Mouse (Mus musculus): ENCODE data around the gene Zfp112. TPM values are rescaled to one million over a fixed set of nuclear protein-coding genes. Genes with fewer than 3 reads are reported as not detected.
A peak's percentile ranks its signal among the peaks of the same experiment; 100 is the strongest.
"Not testable (repeated sequence)": the region's sequence is repeated elsewhere in the genome, so short reads cannot be mapped to it uniquely, and the experiment has no call there.

Zfp112 gene
- polyA plus RNA-seq (2015; fragmentation: Nextera tagmentation; extraction: Ambion mirVana) = 6.3 and 8.4 TPM in 2 replicates

DNA sequence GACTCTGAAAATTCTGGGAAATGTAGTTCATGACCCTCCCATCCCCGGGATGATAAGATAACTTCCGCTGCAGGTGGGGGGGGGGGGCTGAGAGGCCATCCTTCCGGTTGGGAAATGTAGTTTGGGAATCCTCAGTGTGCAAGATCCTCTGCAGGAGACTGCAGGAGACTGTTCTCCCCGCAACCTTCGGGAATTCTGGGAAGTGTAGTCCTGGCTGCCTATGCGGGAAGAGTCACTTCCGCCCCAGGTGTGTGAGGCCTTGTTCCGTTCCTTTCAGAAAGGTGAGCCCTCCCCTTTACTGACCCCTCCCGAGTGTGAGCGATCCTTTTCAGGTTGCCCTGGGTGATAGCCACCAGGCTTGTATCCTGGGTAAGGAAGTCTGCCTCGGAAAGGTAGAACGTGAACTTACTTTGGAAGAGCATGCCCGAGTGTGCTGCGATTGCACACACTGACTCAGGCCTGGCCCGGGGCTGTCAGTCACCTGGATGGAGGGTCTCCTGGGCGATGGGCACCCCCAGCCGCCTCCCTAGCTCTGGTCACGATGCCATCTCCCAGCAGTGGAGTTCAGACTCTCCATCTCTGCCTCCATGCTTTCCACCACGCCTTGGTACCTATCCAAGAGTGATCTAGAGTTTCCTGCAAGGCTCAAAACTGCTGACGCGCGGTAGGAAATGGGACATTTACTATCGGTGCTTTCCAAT lies at the start of gene Zfp112:
Zfp112 (plus strand) TSS at position 159 of the 701 bp plus-strand sequence.
- Histone ChIP-seq H3K9ac (replicated peaks; ENCODE audit: low read length) (peak within 1 kb of the TSS; percentile 80), H3K9me3 (ENCODE audit: low read length) (peaks cover 26% of the 10 kb centered on the region), H3K36me3 (ENCODE audit: insufficient read depth, low read length) (peaks cover 30% of the 10 kb centered on the region), H3K4me3 (ENCODE audit: low read length) (peak within 1 kb of the TSS; percentile 70), H3K4me2 (replicated peaks; ENCODE audit: low read depth, low read length) (peak within 1 kb of the TSS; percentile 86), H3K27ac (ENCODE audit: low read length) (peak within 1 kb of the TSS; percentile 91), H3K27me3 (ENCODE audit: insufficient read depth, low read length) (no peaks in the 10 kb centered on the region), H3K4me1 (ENCODE audit: insufficient read depth, low read length) (0 out of 2 replicates have a peak, but pooled peaks cover 5% of the 10 kb centered on the region)
- WGBS = 2% methylated on average over 23 of the region's 23 CpGs
- ATAC-seq (ENCODE audit: low FRiP score, low TSS enrichment) = peak; percentile 97

DNA sequence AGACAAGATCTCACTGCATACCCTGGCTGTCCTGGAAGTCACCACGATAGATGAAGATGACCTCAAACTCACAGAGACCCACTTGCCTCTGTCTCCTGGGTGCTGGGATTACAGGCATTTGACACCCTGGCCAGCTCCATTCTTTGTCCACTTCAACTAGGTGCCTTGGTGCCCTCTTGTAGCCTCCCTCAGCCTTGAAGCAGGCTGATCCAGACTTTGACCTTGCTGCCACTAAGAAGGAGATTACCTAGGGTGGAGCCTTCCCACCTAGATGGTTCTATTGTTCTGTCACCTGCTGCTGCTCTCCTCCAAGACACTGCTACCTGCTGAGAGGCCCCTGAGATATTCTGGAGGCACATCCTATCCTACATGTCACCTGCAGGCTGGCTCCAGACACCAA lies 37.7 kb upstream of the Zfp112 start:
- not testable (repeated sequence) for H3K27me3 ChIP-seq (ENCODE audit: insufficient read depth, low read length); H3K9me3 ChIP-seq (ENCODE audit: low read length); ATAC-seq (ENCODE audit: low FRiP score, low TSS enrichment); H3K36me3 ChIP-seq (ENCODE audit: insufficient read depth, low read length); H3K4me2 ChIP-seq (replicated peaks; ENCODE audit: low read depth, low read length); H3K4me3 ChIP-seq (ENCODE audit: low read length); H3K27ac ChIP-seq (ENCODE audit: low read length); H3K9ac ChIP-seq (replicated peaks; ENCODE audit: low read length); H3K4me1 ChIP-seq (ENCODE audit: insufficient read depth, low read length)
- 60% methylated on average over 1 of the region's 1 CpGs for WGBS

DNA sequence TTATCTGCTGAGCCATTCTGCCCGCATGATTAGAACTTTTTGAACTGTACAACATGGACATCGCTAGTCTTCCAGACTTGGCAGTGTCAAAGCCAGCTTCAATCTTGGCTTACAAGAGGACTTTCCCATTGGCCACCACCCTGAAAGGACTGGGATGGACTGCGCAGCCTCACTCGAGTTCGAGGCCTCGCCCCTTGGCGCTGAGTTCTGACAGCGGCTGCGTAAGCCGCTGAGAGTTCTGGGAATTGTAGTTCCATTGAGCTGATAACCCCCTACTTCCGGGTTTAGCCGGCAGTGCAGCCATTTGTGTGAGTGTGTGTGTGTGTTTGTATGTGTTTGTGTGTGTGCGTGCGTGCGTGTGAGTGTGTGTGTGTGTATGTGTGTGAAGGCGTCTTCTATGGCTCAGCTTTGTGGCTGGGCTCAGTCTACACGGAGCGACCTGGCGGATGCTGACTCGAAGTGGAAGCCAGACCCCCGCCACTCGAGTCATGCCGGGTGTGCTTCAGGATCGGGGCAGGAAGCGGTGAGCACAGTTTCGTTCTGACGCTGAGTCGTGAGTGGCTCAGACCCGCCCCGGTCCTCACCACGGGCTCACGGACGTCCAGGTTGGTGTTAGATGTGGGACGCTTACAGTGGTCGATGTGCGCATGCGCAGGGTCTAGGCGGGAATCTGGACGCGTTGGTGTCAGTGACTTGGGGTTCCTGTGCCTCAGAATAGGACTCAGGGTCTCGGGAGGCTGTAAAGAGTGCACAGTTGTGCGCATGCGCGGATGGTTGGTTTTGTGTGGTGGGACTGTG lies 30.3 kb upstream of the Zfp112 start, which contains the start of gene Zfp180:
Zfp180 (plus strand) TSS at position 291 of the 798 bp plus-strand sequence.
- WGBS = 15% methylated on average over 44 of the region's 44 CpGs
- Histone ChIP-seq H3K9ac (replicated peaks; ENCODE audit: low read length) (peak within 1 kb of the TSS; percentile 75), H3K27me3 (ENCODE audit: insufficient read depth, low read length) (no peaks in the 10 kb centered on the region), H3K36me3 (ENCODE audit: insufficient read depth, low read length) (peaks cover 17% of the 10 kb centered on the region; the same call in 1 of the 2 replicates), H3K4me3 (ENCODE audit: low read length) (peak within 1 kb of the TSS; percentile 58), H3K4me1 (ENCODE audit: insufficient read depth, low read length) (peaks cover 13% of the 10 kb centered on the region), H3K27ac (ENCODE audit: low read length) (peak within 1 kb of the TSS; percentile 70), H3K9me3 (ENCODE audit: low read length) (no peaks in the 10 kb centered on the region; the same call in 1 of the 2 replicates), H3K4me2 (replicated peaks; ENCODE audit: low read depth, low read length) (peak within 1 kb of the TSS; percentile 65)
- peak; percentile 97 for ATAC-seq (ENCODE audit: low FRiP score, low TSS enrichment)

DNA sequence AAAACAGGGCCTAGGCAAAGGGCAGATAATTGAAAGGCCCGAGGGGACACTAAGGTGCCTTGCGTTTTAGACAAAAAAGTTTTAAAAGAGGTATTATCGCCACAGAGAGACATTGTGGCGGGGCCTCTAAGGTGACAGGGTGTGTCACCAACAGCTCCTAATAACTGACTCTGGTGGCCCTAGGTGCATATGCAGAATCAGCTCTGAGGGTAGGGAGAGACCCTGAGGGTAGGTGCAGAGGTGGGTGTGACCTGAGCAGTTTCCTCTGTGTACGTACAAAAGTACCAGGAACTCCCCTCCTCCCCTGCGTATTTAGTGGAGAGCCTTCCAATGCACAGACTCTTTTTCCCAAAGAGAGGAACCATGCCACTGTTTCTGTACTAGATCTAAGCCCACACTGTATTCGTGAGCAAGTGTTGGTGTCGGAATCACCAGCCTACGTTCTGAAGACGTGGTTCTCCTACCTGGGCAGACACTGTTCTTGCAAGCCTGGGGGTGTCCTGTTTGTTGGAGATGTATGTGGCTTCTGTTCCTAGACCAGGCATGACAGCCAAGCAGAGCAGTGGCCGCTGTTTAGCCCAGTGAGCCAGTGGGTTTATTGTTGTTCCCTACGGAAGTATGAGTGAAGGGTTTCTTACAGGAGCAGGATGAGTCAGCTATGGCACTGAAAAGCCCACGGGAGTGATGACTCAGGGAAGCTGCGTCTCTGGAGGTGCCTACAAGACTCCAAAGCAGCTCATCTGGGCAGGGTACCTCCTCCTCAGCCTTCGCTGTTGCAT lies 29.5 kb upstream of the Zfp112 start:
- peak overlapping the region; percentile 75 for H3K9ac ChIP-seq (replicated peaks; ENCODE audit: low read length)
- H3K36me3 ChIP-seq (ENCODE audit: insufficient read depth, low read length) = peaks cover 26% of the 10 kb centered on the region
- peak overlapping the region; percentile 70 for H3K27ac ChIP-seq (ENCODE audit: low read length)
- H3K4me3 ChIP-seq (ENCODE audit: low read length) = peak overlapping the region; percentile 58
- H3K4me2 ChIP-seq (replicated peaks; ENCODE audit: low read depth, low read length) = peak overlapping the region; percentile 65
- ATAC-seq (ENCODE audit: low FRiP score, low TSS enrichment) = peak; percentile 28
- H3K9me3 ChIP-seq (ENCODE audit: low read length) = no peaks in the 10 kb centered on the region; the same call in 1 of the 2 replicates
- H3K4me1 ChIP-seq (ENCODE audit: insufficient read depth, low read length) = peaks cover 13% of the 10 kb centered on the region
- 39% methylated on average over 15 of the region's 15 CpGs for WGBS
- H3K27me3 ChIP-seq (ENCODE audit: insufficient read depth, low read length) = no peaks in the 10 kb centered on the region

DNA sequence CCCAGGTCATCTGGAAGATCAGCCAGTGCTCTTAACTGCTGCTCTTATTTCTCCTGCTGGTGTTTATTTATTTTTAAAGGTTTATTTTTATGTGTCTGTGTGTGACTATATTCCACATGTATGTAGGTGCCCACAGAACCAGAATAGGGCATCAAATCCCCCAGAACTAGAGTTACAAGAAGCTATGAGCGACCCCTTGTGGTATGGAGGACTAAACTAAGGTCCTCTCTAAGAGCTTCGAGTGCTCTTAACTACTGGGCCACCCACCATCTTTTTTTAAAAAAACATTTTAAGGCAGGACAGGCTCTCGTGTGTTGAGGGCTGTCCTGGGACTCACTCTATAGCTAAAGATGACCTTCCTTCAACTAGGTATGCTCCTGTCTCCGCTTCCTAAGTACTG lies 25.2 kb upstream of the Zfp112 start:
- 95% methylated on average over 4 of the region's 4 CpGs for WGBS
- Histone ChIP-seq H3K36me3 (ENCODE audit: insufficient read depth, low read length) (peaks cover 40% of the 10 kb centered on the region), H3K4me2 (replicated peaks; ENCODE audit: low read depth, low read length) (no peak overlapping the region), H3K4me3 (ENCODE audit: low read length) (no peak overlapping the region), H3K27ac (ENCODE audit: low read length) (no peak overlapping the region), H3K9me3 (ENCODE audit: low read length) (peaks cover 5% of the 10 kb centered on the region; the same call in 1 of the 2 replicates), H3K9ac (replicated peaks; ENCODE audit: low read length) (no peak overlapping the region), H3K27me3 (ENCODE audit: insufficient read depth, low read length) (no peaks in the 10 kb centered on the region), H3K4me1 (ENCODE audit: insufficient read depth, low read length) (peaks cover 13% of the 10 kb centered on the region)
- no peak for ATAC-seq (ENCODE audit: low FRiP score, low TSS enrichment)

DNA sequence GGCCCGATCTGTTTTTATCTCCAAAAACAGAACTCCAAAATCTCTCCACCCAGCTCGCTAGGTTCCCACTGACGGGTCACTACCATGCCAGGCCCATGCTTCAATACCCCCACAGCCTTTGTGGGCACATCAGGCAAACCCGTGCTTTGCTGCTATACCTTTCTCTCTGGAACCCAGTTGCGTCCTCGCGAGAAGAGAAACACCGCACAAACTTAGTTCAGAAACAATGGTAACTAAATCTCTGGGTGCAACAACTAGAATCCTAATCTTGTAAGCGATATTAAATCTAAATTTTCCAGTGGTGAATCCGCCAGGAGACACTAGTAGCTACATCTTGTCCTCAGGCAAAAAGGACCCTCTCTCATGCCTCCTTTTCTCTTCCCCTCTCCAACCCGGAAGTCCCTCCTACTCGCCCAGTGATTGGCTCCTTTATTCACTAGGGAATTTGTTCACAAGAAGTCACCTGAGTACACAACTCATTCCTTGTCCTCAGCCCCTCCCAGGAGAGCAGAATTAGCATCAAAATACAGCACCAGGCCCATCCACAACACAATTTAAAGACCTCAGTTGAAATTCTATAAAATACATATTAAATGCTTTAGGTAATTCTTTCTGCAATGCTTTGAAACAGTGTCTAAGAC lies 24.5 kb upstream of the Zfp112 start:
- H3K9ac ChIP-seq (replicated peaks; ENCODE audit: low read length) = no peak overlapping the region
- peaks cover 11% of the 10 kb centered on the region for H3K4me1 ChIP-seq (ENCODE audit: insufficient read depth, low read length)
- peaks cover 40% of the 10 kb centered on the region for H3K36me3 ChIP-seq (ENCODE audit: insufficient read depth, low read length)
- peaks cover 5% of the 10 kb centered on the region; the same call in 1 of the 2 replicates for H3K9me3 ChIP-seq (ENCODE audit: low read length)
- no peak overlapping the region for H3K4me2 ChIP-seq (replicated peaks; ENCODE audit: low read depth, low read length)
- no peak overlapping the region for H3K4me3 ChIP-seq (ENCODE audit: low read length)
- H3K27me3 ChIP-seq (ENCODE audit: insufficient read depth, low read length) = no peaks in the 10 kb centered on the region
- H3K27ac ChIP-seq (ENCODE audit: low read length) = no peak overlapping the region
- 96% methylated on average over 12 of the region's 12 CpGs for WGBS
- ATAC-seq (ENCODE audit: low FRiP score, low TSS enrichment) = no peak

DNA sequence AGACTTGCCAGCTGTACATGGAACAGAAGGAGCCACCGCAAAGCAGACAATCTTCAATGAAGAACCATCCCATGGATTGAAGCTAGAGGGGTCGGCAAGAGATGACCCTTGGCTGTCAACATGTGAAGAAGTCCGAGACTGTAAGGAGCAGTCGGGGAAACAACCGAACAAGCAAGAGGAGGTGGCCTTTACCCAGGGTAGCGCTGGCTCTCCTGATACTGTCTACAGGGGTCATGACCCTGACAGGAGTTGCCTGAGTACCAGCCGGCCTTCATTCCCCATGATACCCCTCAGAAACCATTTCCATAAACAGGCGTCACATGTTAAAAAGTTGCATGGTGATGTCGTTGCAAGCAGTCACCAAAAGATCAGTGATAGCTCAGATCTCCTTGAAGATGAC lies 7.7 kb upstream of the Zfp112 start:
- Histone ChIP-seq H3K4me1 (ENCODE audit: insufficient read depth, low read length) (no peaks in the 10 kb centered on the region), H3K9me3 (ENCODE audit: low read length) (peaks cover 99% of the 10 kb centered on the region), H3K36me3 (ENCODE audit: insufficient read depth, low read length) (peaks cover 100% of the 10 kb centered on the region), H3K27ac (ENCODE audit: low read length) (no peak overlapping the region), H3K4me3 (ENCODE audit: low read length) (no peak overlapping the region), H3K9ac (replicated peaks; ENCODE audit: low read length) (no peak overlapping the region), H3K4me2 (replicated peaks; ENCODE audit: low read depth, low read length) (no peak overlapping the region), H3K27me3 (ENCODE audit: insufficient read depth, low read length) (no peaks in the 10 kb centered on the region)
- no peak for ATAC-seq (ENCODE audit: low FRiP score, low TSS enrichment)
- 95% methylated on average over 9 of the region's 9 CpGs for WGBS

DNA sequence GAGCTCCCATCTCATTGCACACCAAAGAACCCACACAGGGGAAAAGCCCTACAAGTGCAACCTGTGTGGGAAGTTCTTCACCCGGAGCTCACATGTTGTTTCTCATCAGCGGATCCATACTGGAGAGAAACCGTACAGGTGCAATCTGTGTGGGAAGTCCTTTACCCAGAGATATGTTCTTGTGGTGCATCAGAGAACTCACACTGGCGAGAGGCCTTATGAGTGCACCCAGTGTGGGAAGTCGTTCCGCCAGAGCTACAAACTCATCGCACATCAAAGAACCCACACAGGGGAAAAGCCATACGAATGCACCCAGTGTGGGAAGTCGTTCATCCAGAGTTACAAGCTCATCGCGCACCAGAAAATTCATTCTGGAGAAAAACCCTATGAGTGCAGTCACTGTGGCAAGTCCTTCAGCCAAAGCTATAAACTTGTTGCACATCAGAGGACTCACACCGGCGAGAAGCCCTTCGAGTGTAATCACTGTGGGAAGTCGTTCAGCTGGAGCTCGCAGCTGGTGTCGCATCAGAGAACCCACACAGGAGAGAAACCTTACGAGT lies 6.9 kb upstream of the Zfp112 start:
- Histone ChIP-seq H3K36me3 (ENCODE audit: insufficient read depth, low read length) (peaks cover 97% of the 10 kb centered on the region), H3K9ac (replicated peaks; ENCODE audit: low read length) (no peak overlapping the region), H3K4me2 (replicated peaks; ENCODE audit: low read depth, low read length) (no peak overlapping the region), H3K4me1 (ENCODE audit: insufficient read depth, low read length) (no peaks in the 10 kb centered on the region), H3K27ac (ENCODE audit: low read length) (no peak overlapping the region), H3K4me3 (ENCODE audit: low read length) (no peak overlapping the region), H3K9me3 (ENCODE audit: low read length) (peaks cover 93% of the 10 kb centered on the region), H3K27me3 (ENCODE audit: insufficient read depth, low read length) (no peaks in the 10 kb centered on the region)
- no peak for ATAC-seq (ENCODE audit: low FRiP score, low TSS enrichment)
- WGBS = 96% methylated on average over 18 of the region's 18 CpGs

DNA sequence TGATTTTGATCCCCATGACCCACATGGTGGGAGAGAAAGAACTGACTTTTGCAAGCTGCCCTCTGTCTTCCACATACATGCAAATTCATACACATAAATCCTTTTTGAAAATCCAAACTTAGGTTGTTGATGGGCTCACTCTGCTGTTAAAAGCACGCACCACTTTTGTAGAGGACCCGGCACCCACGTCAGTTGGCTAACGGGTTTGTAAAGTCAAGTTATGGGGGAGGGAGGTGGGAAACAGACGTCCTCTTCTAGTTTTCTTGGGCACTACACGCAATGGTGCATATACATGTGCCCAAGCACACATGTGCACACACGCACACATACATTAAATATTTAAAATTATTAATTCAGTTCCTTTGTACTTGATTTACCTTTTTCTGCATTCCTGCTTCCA lies 1.3 kb upstream of the Zfp112 start:
- WGBS = 94% methylated on average over 7 of the region's 7 CpGs
- Histone ChIP-seq H3K36me3 (ENCODE audit: insufficient read depth, low read length) (peaks cover 44% of the 10 kb centered on the region), H3K4me2 (replicated peaks; ENCODE audit: low read depth, low read length) (no peak overlapping the region), H3K27ac (ENCODE audit: low read length) (no peak overlapping the region), H3K9ac (replicated peaks; ENCODE audit: low read length) (no peak overlapping the region), H3K27me3 (ENCODE audit: insufficient read depth, low read length) (no peaks in the 10 kb centered on the region), H3K4me3 (ENCODE audit: low read length) (no peak overlapping the region), H3K4me1 (ENCODE audit: insufficient read depth, low read length) (0 out of 2 replicates have a peak, but pooled peaks cover 5% of the 10 kb centered on the region), H3K9me3 (ENCODE audit: low read length) (peaks cover 41% of the 10 kb centered on the region)
- ATAC-seq (ENCODE audit: low FRiP score, low TSS enrichment) = no peak

Measured in kidney, embryonic 16.5 days (tissue).